Mouse (Mus musculus) adrenal gland, postnatal 4 days (tissue): Measurements from ENCODE around the gene Zfp575. TPM values are rescaled to one million over a fixed set of nuclear protein-coding genes. Genes with fewer than 3 reads are reported as not detected.

ENCODE experiments used
- DNase-seq, 2 experiments: peaks; one replicate each; pipeline ENCODE4 v3.0.0; 2021 to 2022; ENCODE audit warnings: low spot score in 2 of 2, mixed read lengths in 2 of 2
- total RNA-seq, 2 experiments: library from RNA; stranded (reverse); gene quantifications; 2 replicates each; pipeline ENCODE4 v1.2.3; 2021

Zfp575 gene
- total RNA-seq, 2 experiments from 2014 or later = 1.8 to 2.0 TPM

GRCm38 (mm10) chr7:24564607-24565265, 22.7 kb downstream of the Zfp575 start:
- DNase-seq = peak in 1 of 2 experiments; percentile 50

- no peak for DNase-seq
These were observed 23.6 kb downstream of the Zfp575 start for GRCm38 (mm10) chr7:24563837-24564206.

GRCm38 (mm10) chr7:24563191-24563836, 24.1 kb downstream of the Zfp575 start:
- DNase-seq = no peak

GRCm38 (mm10) chr7:24561450-24561849, 26.0 kb downstream of the Zfp575 start:
- no peak for DNase-seq

- DNase-seq = no peak
These were observed 31.7 kb downstream of the Zfp575 start for GRCm38 (mm10) chr7:24555786-24556185.

DNA sequence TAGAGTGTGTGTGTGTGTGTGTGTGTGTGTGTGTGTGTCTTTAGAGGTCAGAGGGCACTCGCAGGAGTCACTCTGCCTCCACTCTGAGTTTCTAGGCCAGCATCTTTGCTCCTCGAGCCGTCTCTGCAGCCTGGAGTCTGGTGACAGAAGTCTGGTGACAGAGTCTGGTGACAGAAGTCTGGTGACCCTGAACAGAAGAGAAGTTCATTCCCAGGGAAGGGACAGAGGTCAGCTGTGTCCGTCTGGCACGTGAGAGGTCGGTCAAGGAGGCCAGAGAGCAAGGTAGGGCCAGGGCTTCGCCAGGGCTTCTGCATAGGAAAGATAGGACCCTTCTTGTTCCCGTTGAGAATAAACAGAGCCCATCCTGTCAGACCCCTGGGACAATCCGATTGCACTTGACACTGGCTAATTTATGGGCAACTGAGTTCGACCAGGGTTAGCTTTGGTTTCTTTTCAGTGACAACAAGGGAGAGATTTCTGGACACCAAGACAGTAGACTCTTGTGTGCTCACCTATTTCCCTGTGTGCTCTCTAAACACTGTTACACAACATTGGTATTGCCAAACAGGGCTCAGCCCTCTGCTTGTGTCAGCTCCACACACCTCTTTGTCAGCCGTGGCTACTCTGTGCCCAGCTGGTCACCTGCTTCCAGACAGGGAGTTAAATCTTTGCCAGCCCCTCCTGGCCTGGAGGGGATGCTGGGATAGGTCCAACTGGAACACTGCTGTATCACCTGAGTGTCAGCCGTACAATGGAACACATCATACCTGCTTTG, 35.3 kb downstream of the Zfp575 start:
- DNase-seq = no peak

GRCm38 (mm10) chr7:24547534-24548036, 39.9 kb downstream of the Zfp575 start:
- DNase-seq = no peak

GRCm38 (mm10) chr7:24546634-24547389, 40.6 kb downstream of the Zfp575 start:
- DNase-seq = peak; percentile 96 to 99

DNA sequence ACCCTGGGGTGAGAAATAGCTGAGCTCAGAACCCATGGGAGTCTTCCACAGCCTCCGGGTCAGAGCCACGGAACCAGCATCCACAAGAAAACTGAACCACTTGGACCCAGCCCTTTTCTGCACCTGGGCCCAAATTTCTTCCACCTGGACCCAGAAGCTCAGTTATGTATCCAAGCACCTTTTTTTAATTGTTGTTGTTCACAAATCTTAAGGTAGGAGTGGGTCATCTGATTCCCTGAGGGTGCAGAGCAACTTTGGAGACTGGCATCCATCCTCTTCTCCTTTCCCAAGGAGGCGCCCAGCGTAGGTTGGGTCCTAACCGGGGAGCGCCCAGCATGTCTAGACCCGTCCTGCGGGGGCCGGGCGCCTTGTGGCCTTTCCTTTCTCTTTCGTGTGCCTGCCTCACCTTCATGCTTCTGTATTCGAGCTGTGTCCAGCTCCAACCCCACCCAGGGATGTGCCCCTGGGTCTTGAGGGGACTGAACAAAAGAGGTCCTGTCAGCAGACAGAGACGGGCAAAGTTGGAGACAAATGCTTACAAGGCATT, 41.3 kb downstream of the Zfp575 start, which contains the start of the genes Pinlyp and Xrcc1:
Gene Pinlyp, minus strand, starts transcription at position 51 of the 547 bp plus-strand sequence.
Gene Xrcc1, plus strand, starts transcription at position 222 of the 547 bp plus-strand sequence.
- no peak for DNase-seq

- no peak for DNase-seq
These were observed 42.9 kb downstream of the Zfp575 start for GRCm38 (mm10) chr7:24544506-24544905.

DNA sequence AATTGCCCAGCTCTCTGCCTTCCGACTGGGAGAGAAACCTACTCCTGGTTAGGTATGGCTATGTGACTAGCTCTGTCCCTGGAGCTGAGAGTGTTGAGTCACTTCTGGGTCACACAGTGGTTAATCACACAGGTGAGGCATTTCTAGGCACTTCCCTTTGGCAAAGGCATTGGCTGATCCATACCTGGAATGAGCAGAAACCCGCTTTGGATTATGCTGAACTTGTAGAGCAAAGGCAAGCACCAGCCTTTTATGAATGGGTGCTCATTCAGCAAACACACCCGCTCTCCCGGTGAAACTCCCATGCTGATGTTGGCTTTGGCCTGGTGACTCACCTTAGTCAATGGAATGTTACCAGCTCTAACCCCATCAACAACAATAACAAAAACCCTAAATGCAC, 47.8 kb downstream of the Zfp575 start:
- DNase-seq = no peak

- DNase-seq = no peak
These were observed 48.7 kb downstream of the Zfp575 start for GRCm38 (mm10) chr7:24538701-24539100.

- no peak for DNase-seq
These were observed 49.3 kb downstream of the Zfp575 start for GRCm38 (mm10) chr7:24538154-24538553.

GRCm38 (mm10) chr7:24537591-24537990, 49.9 kb downstream of the Zfp575 start:
- DNase-seq = no peak

GRCm38 (mm10) chr7:24537081-24537480, 50.4 kb downstream of the Zfp575 start:
- no peak for DNase-seq

DNA sequence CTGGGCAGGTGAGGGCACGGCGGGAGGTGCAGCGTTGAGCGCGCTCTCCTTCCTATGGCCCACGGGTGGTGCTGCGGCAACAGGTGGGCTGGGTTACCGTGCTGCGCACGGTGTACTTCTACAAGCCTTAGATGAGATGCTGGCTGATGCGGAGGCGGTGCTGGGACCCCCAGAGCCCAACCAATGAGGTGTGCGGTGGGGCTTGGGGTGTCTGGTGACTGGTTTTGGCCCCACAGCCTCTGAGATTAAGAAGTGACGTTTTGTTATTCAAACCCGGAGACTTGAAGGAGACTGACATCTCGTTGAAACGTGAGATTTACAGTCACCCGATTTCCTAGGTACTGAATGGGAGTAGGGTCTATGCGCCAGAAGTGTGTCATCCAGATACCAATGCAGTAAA, 53.1 kb downstream of the Zfp575 start:
- no peak for DNase-seq

Other genes starting within 250 kb of the Zfp575 start
- not detected for gene Lypd5, start 238.4 kb downstream of the Zfp575 start, total RNA-seq
- 1 to 10 TPM; 3.0 to 7.3 TPM for gene Kcnn4, start 217.4 kb downstream of the Zfp575 start, total RNA-seq
- gene Smg9, start 188.0 kb downstream of the Zfp575 start, total RNA-seq = 10 to 100 TPM; 25.6 to 32.3 TPM
- not detected for gene Irgc1, start 135.3 kb downstream of the Zfp575 start, total RNA-seq
- 10 to 100 TPM; 11.9 to 13.1 TPM for gene Plaur, start 125.2 kb downstream of the Zfp575 start, total RNA-seq
- 10 to 100 TPM; 12.6 to 17.7 TPM for gene Cadm4, start 105.6 kb downstream of the Zfp575 start, total RNA-seq
- gene Zfp428, start 80.6 kb downstream of the Zfp575 start, total RNA-seq = 10 to 100 TPM; 11.1 to 16.2 TPM
- gene AC161166.1, start 75.2 kb downstream of the Zfp575 start, total RNA-seq = not detected
- gene Irgq, start 57.0 kb downstream of the Zfp575 start, total RNA-seq = 10 to 100 TPM; 24.9 to 25.7 TPM
- gene Pinlyp, start 41.5 kb downstream of the Zfp575 start, total RNA-seq = not detected
- 10 to 100 TPM; 56.8 to 64.4 TPM for gene Xrcc1, start 41.4 kb downstream of the Zfp575 start, total RNA-seq
- gene Ethe1, start 98 bp downstream of the Zfp575 start, total RNA-seq = 10 to 100 TPM; 17.7 to 20.4 TPM
- 1 to 10 TPM; 6.5 to 6.9 TPM for gene Phldb3, start 23.1 kb upstream of the Zfp575 start, total RNA-seq
- 1 to 10 TPM in 1 of 2 experiments, under 1 TPM in 1; 0.70 to 1.5 TPM for gene Lypd3, start 48.9 kb upstream of the Zfp575 start, total RNA-seq
- not detected for gene Tex101, start 89.0 kb upstream of the Zfp575 start, total RNA-seq
- gene BC049730, start 121.6 kb upstream of the Zfp575 start, total RNA-seq = not detected
- gene Gm4763, start 139.3 kb upstream of the Zfp575 start, total RNA-seq = not detected
- gene Cd177, start 172.7 kb upstream of the Zfp575 start, total RNA-seq = 1 to 10 TPM; 1.5 to 3.9 TPM
- gene Ceacam10, start 189.6 kb upstream of the Zfp575 start, total RNA-seq = under 1 TPM; 0.48 to 0.51 TPM